Mouse (Mus musculus): ENCODE measurements around the gene Gm10142. TPM values are rescaled to one million over a fixed set of nuclear protein-coding genes. Genes with fewer than 3 reads are reported as not detected.
"Not testable (repeated sequence)": the region's sequence is repeated elsewhere in the genome, so short reads cannot be mapped to it uniquely, and the experiment has no call there.

Gene Gm10142
- polyA plus RNA-seq, 1 experiment from 2014 or later, result not detected

GRCm38 (mm10) chr10:77685895-77686664 is 29.5 kb upstream of the Gm10142 start, which contains the start of gene Tspear:
Tspear (plus strand) TSS chr10:77686569.
- Histone ChIP-seq H3K27ac (no peak within 1 kb of the TSS), H3K4me2 (replicated peaks) (no peak within 1 kb of the TSS), H3K4me3 (replicated peaks; ENCODE audit: low read length) (no peak within 1 kb of the TSS), H3K4me1 (replicated peaks; ENCODE audit: control insufficient read depth, insufficient read depth, low read length) (peaks cover 8% of the 10 kb centered on the region; the same call in 1 of the 2 replicates), H3K9me3 (ENCODE audit: control insufficient read depth, low read length) (no peaks in the 10 kb centered on the region), H3K36me3 (replicated peaks; ENCODE audit: control insufficient read depth, insufficient read depth) (no peaks in the 10 kb centered on the region), H3K27me3 (ENCODE audit: control insufficient read depth, insufficient read depth, low read length) (peaks cover 24% of the 10 kb centered on the region), H3K9ac (no peak within 1 kb of the TSS)
- ATAC-seq (ENCODE audit: low FRiP score) (0 out of 2 replicates have a peak, but pooled peaks have one; percentile 32), DNase-seq (ENCODE audit: low spot score) (no peak)
- 8% methylated on average over 22 of the region's 22 CpGs for WGBS

DNA sequence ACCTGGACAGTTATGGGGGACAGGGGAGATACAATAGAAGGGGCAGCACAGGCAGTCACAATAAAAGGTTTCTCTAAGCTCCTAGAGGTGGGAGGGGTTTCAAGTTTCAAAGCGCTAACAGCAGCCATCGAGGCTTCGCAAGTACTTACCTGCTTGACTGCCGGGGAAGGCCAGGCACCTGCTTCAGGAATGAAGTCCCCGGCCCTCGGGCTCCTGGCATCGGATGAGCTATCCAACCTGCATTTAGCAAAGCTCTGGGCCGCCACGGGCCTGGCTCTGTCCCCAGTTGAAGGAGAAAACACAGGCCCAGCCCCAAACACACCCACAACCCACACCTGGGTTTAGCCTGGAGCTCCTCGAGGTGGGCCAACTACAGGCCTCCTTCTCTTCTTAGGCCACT is 28.6 kb upstream of the Gm10142 start:
- Histone ChIP-seq H3K36me3 (replicated peaks; ENCODE audit: control insufficient read depth, insufficient read depth) (no peaks in the 10 kb centered on the region), H3K9ac (no peak overlapping the region), H3K4me2 (replicated peaks) (no peak overlapping the region), H3K27ac (no peak overlapping the region), H3K4me1 (replicated peaks; ENCODE audit: control insufficient read depth, insufficient read depth, low read length) (peaks cover 8% of the 10 kb centered on the region; the same call in 1 of the 2 replicates), H3K9me3 (ENCODE audit: control insufficient read depth, low read length) (no peaks in the 10 kb centered on the region), H3K27me3 (ENCODE audit: control insufficient read depth, insufficient read depth, low read length) (peaks cover 24% of the 10 kb centered on the region), H3K4me3 (replicated peaks; ENCODE audit: low read length) (no peak overlapping the region)
- 37% methylated on average over 10 of the region's 10 CpGs for WGBS
- ATAC-seq (ENCODE audit: low FRiP score) (no peak), DNase-seq (ENCODE audit: low spot score) (no peak)

- H3K9ac ChIP-seq; H3K9me3 ChIP-seq (ENCODE audit: control insufficient read depth, low read length); H3K4me3 ChIP-seq (replicated peaks; ENCODE audit: low read length); H3K36me3 ChIP-seq (replicated peaks; ENCODE audit: control insufficient read depth, insufficient read depth); DNase-seq (ENCODE audit: low spot score); H3K27ac ChIP-seq; ATAC-seq (ENCODE audit: low FRiP score); H3K4me2 ChIP-seq (replicated peaks); H3K4me1 ChIP-seq (replicated peaks; ENCODE audit: control insufficient read depth, insufficient read depth, low read length): not testable (repeated sequence)
- H3K27me3 ChIP-seq (ENCODE audit: control insufficient read depth, insufficient read depth, low read length), result peaks cover 21% of the 10 kb centered on the region
- 71% methylated on average over 3 of the region's 3 CpGs for WGBS
Measured at GRCm38 (mm10) chr10:77690356-77690807, 25.2 kb upstream of the Gm10142 start, which contains the start of gene Gm19402. Gm19402 (minus strand) TSS chr10:77690757.

GRCm38 (mm10) chr10:77697133-77697532 is 18.5 kb upstream of the Gm10142 start, which contains the start of gene Gm9508:
Gm9508 (minus strand) TSS chr10:77697233.
- ATAC-seq (ENCODE audit: low FRiP score), result no peak
- 39% methylated on average over 4 of the region's 4 CpGs for WGBS
- H3K27me3 ChIP-seq (ENCODE audit: control insufficient read depth, insufficient read depth, low read length), result no peaks in the 10 kb centered on the region
- no peaks in the 10 kb centered on the region for H3K36me3 ChIP-seq (replicated peaks; ENCODE audit: control insufficient read depth, insufficient read depth)
- H3K9me3 ChIP-seq (ENCODE audit: control insufficient read depth, low read length), result no peaks in the 10 kb centered on the region
- H3K4me2 ChIP-seq (replicated peaks), result no peak within 1 kb of the TSS
- no peak within 1 kb of the TSS for H3K9ac ChIP-seq
- no peak for DNase-seq (ENCODE audit: low spot score)
- no peak within 1 kb of the TSS for H3K27ac ChIP-seq
- no peaks in the 10 kb centered on the region for H3K4me1 ChIP-seq (replicated peaks; ENCODE audit: control insufficient read depth, insufficient read depth, low read length)
- no peak within 1 kb of the TSS for H3K4me3 ChIP-seq (replicated peaks; ENCODE audit: low read length)

- 100% methylated on average over 1 of the region's 1 CpGs for WGBS
- no peak within 1 kb of the TSS for H3K4me3 ChIP-seq (replicated peaks; ENCODE audit: low read length)
Measured at GRCm38 (mm10) chr10:77706326-77706725, 9.3 kb upstream of the Gm10142 start, which contains the start of gene Gm10272. Gm10272 (plus strand) TSS chr10:77706626.

GRCm38 (mm10) chr10:77709831-77710230 is 5.8 kb upstream of the Gm10142 start:
- peaks cover 10% of the 10 kb centered on the region; the same call in 1 of the 2 replicates for H3K9me3 ChIP-seq (ENCODE audit: control insufficient read depth, low read length)
- H3K9ac ChIP-seq, result no peak overlapping the region
- H3K4me2 ChIP-seq (replicated peaks), result no peak overlapping the region
- H3K4me3 ChIP-seq (replicated peaks; ENCODE audit: low read length), result no peak overlapping the region
- H3K36me3 ChIP-seq (replicated peaks; ENCODE audit: control insufficient read depth, insufficient read depth), result no peaks in the 10 kb centered on the region
- DNase-seq (ENCODE audit: low spot score) (no peak), ATAC-seq (ENCODE audit: low FRiP score) (no peak)
- WGBS, result 80% methylated on average over 3 of the region's 3 CpGs
- no peaks in the 10 kb centered on the region for H3K27me3 ChIP-seq (ENCODE audit: control insufficient read depth, insufficient read depth, low read length)
- H3K4me1 ChIP-seq (replicated peaks; ENCODE audit: control insufficient read depth, insufficient read depth, low read length), result no peaks in the 10 kb centered on the region
- H3K27ac ChIP-seq, result no peak overlapping the region

More at GRCm38 (mm10) chr10:77706326-77706725, 9.3 kb upstream of the Gm10142 start, which contains the start of gene Gm10272:
- Histone ChIP-seq H3K4me2 (replicated peaks) (no peak within 1 kb of the TSS), H3K27me3 (ENCODE audit: control insufficient read depth, insufficient read depth, low read length) (no peaks in the 10 kb centered on the region), H3K27ac (no peak within 1 kb of the TSS), H3K9me3 (ENCODE audit: control insufficient read depth, low read length) (peaks cover 10% of the 10 kb centered on the region; the same call in 1 of the 2 replicates), H3K4me1 (replicated peaks; ENCODE audit: control insufficient read depth, insufficient read depth, low read length) (no peaks in the 10 kb centered on the region), H3K36me3 (replicated peaks; ENCODE audit: control insufficient read depth, insufficient read depth) (no peaks in the 10 kb centered on the region), H3K9ac (no peak within 1 kb of the TSS)
- no peak for DNase-seq (ENCODE audit: low spot score)
- no peak for ATAC-seq (ENCODE audit: low FRiP score)

- H3K9ac ChIP-seq; H3K27ac ChIP-seq; H3K9me3 ChIP-seq (ENCODE audit: control insufficient read depth, low read length); H3K4me3 ChIP-seq (replicated peaks; ENCODE audit: low read length); ATAC-seq (ENCODE audit: low FRiP score); DNase-seq (ENCODE audit: low spot score); H3K4me2 ChIP-seq (replicated peaks); H3K4me1 ChIP-seq (replicated peaks; ENCODE audit: control insufficient read depth, insufficient read depth, low read length); H3K27me3 ChIP-seq (ENCODE audit: control insufficient read depth, insufficient read depth, low read length); H3K36me3 ChIP-seq (replicated peaks; ENCODE audit: control insufficient read depth, insufficient read depth): not testable (repeated sequence)
Measured at GRCm38 (mm10) chr10:77711157-77711556, 4.5 kb upstream of the Gm10142 start, which contains the start of gene Gm10024. Gm10024 (plus strand) TSS chr10:77711457.

DNA sequence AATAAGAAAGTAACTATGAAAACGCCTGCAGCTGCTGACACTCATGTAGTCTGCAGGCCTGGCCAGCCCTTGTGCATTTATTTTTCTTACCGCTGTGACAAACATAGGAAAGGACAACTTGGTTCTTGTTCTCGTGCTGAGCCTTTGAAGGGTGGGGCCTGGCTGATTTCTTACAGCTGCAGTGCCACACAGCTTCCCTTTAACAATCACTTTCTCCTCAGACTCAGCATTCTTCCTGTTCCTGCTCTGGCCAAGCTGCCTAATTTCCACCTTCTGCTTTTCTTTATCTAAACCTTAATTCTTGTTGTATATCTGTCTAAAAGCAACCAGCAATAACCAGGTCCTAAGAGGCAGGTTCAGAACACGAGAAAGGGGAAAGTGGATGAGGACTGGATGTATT is 1.9 kb upstream of the Gm10142 start:
- Histone ChIP-seq H3K9me3 (ENCODE audit: control insufficient read depth, low read length) (0 out of 2 replicates have a peak, but pooled peaks cover 7% of the 10 kb centered on the region), H3K9ac (no peak overlapping the region), H3K27me3 (ENCODE audit: control insufficient read depth, insufficient read depth, low read length) (no peaks in the 10 kb centered on the region), H3K4me1 (replicated peaks; ENCODE audit: control insufficient read depth, insufficient read depth, low read length) (no peaks in the 10 kb centered on the region), H3K4me2 (replicated peaks) (no peak overlapping the region), H3K36me3 (replicated peaks; ENCODE audit: control insufficient read depth, insufficient read depth) (no peaks in the 10 kb centered on the region), H3K27ac (no peak overlapping the region), H3K4me3 (replicated peaks; ENCODE audit: low read length) (no peak overlapping the region)
- WGBS, result 75% methylated on average over 4 of the region's 4 CpGs
- DNase-seq (ENCODE audit: low spot score) (no peak), ATAC-seq (ENCODE audit: low FRiP score) (no peak)

DNA sequence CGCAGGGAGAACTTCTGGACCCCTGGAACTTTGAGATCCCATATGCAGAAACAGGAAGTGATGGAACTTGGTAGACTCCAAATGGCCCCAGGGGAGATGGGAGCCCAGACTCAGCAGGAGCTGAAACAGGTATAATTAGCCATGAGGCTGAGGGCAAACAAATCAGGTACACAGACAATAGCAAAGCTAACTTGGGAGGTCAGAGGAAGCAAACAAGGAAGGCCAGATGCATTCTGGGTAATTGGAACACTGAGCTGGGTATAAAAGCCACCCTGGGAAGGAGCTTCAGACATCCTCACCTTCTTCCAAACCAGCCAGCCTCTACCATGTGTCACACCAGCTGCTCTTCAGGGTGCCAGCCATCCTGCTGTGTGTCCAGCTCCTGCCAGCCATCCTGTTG is 4.7 kb downstream of the Gm10142 start, which contains the start of gene Krtap12-1:
Gene Krtap12-1 (plus strand): TSS at position 301 of the 400 bp plus-strand sequence.
- not testable (repeated sequence) for DNase-seq (ENCODE audit: low spot score); H3K9ac ChIP-seq; H3K4me3 ChIP-seq (replicated peaks; ENCODE audit: low read length); H3K9me3 ChIP-seq (ENCODE audit: control insufficient read depth, low read length); H3K36me3 ChIP-seq (replicated peaks; ENCODE audit: control insufficient read depth, insufficient read depth); ATAC-seq (ENCODE audit: low FRiP score); H3K27ac ChIP-seq; H3K4me1 ChIP-seq (replicated peaks; ENCODE audit: control insufficient read depth, insufficient read depth, low read length); H3K4me2 ChIP-seq (replicated peaks); H3K27me3 ChIP-seq (ENCODE audit: control insufficient read depth, insufficient read depth, low read length)
- WGBS, result 90% methylated on average over 1 of the region's 1 CpGs

Data from hindbrain, embryonic 14.5 days (tissue).